ENCODE assay signal across 38 mouse cellular contexts in the genomic region with DNA sequence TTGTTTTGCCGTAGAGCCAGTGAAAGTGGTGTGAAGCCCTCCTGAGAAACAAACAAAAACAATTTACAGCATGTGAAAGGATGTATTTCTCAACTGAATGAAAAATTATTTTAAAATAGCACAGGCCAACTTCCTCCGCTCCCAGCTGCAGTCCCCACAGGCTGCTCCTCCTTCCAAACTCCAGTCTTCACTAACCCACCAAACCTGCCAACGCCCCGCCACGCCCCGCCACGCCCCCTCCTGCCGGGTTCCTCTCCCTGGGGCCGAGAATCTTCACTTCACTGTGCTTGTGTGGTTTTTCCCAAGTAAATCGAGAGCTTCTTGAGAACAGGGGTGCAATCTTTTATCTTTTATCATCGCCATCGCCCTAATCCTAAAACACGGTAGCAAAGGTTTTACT. TPM values are rescaled to one million over a fixed set of nuclear protein-coding genes. Genes with fewer than 3 reads are reported as not detected.
DNase-seq lines count a peak whose midpoint lies in the region; ATAC-seq lines count a peak whose summit lies in the region.
"Had no signal": no experiment of that assay in that cellular context is flagged by ENCODE, and none has a peak within 500 bp of the region (broad histone marks: within the 10 kb centered on the region; RNA-seq: fewer than 3 reads in every experiment).

No protein-coding gene starts in this region.

- peaks cover under 1% of the 10 kb centered on the region; the same call in 1 of the 2 replicates for H3K4me1 ChIP-seq in liver, embryonic 11.5 days (replicated peaks; ENCODE audit: control insufficient read depth, insufficient read depth, low read length)
- H3K4me1 ChIP-seq: heart, embryonic 10.5 days; midbrain, embryonic 13.5 days had no signal

- 26% methylated on average over 13 of the region's 13 CpGs for WGBS in liver, embryonic 11.5 days

- DNase-seq in gastrocnemius, postnatal 25 days: peak; percentile 24
- no peak for DNase-seq in gastrocnemius, adult 18-20 months (ENCODE audit: low spot score)
- DNase-seq in R1 (ENCODE audit: low read depth, low spot score): peak; percentile 67
- peak; percentile 59 for DNase-seq in liver, embryonic 11.5 days (ENCODE audit: low spot score)
- DNase-seq in left cerebral cortex, postnatal 36 days (ENCODE audit: low spot score in 2 of 2): no peak
- DNase-seq in layer of hippocampus, postnatal 36 days: no peak
- DNase-seq in adrenal gland, postnatal 10 days: no peak
- DNase-seq: adrenal gland, adult 8-10 months; cerebellum, adult 11-12 months; cerebellum, adult 9-11 months; kidney, adult 2 months; kidney, postnatal 36 days; lung, embryonic 14.5 days; retina, postnatal 1 day; right cerebral cortex, postnatal 14 days; thymus, postnatal 25 days had no signal

- H3K4me3 ChIP-seq in liver, embryonic 11.5 days (ENCODE audit: low read depth, low read length): no peak overlapping the region
- H3K4me3 ChIP-seq: erythroblast, embryonic 14.5 days; heart, embryonic 10.5 days; heart, embryonic 15.5 days; intestine, embryonic 15.5 days; layer of hippocampus, adult 2 months; megakaryocyte, embryonic 14.5 days; midbrain, embryonic 13.5 days had no signal

- no peak overlapping the region for H3K9ac ChIP-seq in liver, embryonic 11.5 days (ENCODE audit: low read depth, low read length)
- H3K9ac ChIP-seq: heart, embryonic 15.5 days; intestine, embryonic 15.5 days; lung, embryonic 14.5 days; midbrain, embryonic 13.5 days had no signal

- H3K9me3 ChIP-seq in liver, embryonic 11.5 days (ENCODE audit: control insufficient read depth, low read length): no peaks in the 10 kb centered on the region
- H3K9me3 ChIP-seq: heart, embryonic 10.5 days; heart, embryonic 15.5 days; intestine, embryonic 15.5 days; megakaryocyte, embryonic 14.5 days; midbrain, embryonic 13.5 days had no signal

- no peak overlapping the region for H3K4me2 ChIP-seq in liver, embryonic 11.5 days
- H3K4me2 ChIP-seq: heart, embryonic 15.5 days; intestine, embryonic 15.5 days; lung, embryonic 14.5 days; midbrain, embryonic 13.5 days had no signal

- no peak; the same call in 1 of the 2 replicates for ATAC-seq in liver, embryonic 11.5 days (replicated peaks; ENCODE audit: low FRiP score)
- peak; percentile 79 for ATAC-seq in megakaryocyte, adult 5-6 weeks (ENCODE audit: poor library complexity, severe bottlenecking)
- ATAC-seq: forebrain, embryonic 16.5 days; hindbrain, postnatal 0 days; intestine, embryonic 15.5 days; midbrain, embryonic 13.5 days had no signal

- no peak overlapping the region for H3K27ac ChIP-seq in liver, embryonic 11.5 days (ENCODE audit: low read depth, low read length)
- H3K27ac ChIP-seq: heart, embryonic 10.5 days; heart, embryonic 15.5 days; hindbrain, postnatal 0 days; intestine, embryonic 15.5 days; layer of hippocampus, adult 2 months; midbrain, embryonic 13.5 days had no signal

- intact Hi-C loops in left cerebral cortex, postnatal 36 days (cut with DNase I): no loop called here

- no peaks in the 10 kb centered on the region; the same call in 1 of the 2 replicates for H3K27me3 ChIP-seq in liver, embryonic 11.5 days (replicated peaks; ENCODE audit: control insufficient read depth, insufficient read depth, low read length)
- H3K27me3 ChIP-seq: heart, embryonic 15.5 days; intestine, embryonic 15.5 days; midbrain, embryonic 13.5 days had no signal

- no peaks in the 10 kb centered on the region for H3K36me3 ChIP-seq in liver, embryonic 11.5 days (ENCODE audit: control insufficient read depth, insufficient read depth, low read length)
- H3K36me3 ChIP-seq: heart, embryonic 10.5 days; heart, embryonic 15.5 days; intestine, embryonic 15.5 days; midbrain, embryonic 13.5 days had no signal

RNA-seq across cellular contexts. Expression of gene Gm26661, which starts 5.3 kb away (rescaled TPM):
- not detected for total RNA-seq in gastrocnemius, postnatal 25 days (2021)
- not detected for total RNA-seq in gastrocnemius, adult 18-20 months (2021)
- not detected in 2 replicates for polyA plus RNA-seq in liver, embryonic 11.5 days (2014; fragmentation: Nextera tagmentation; extraction: Ambion mirVana)
- not detected in 2 replicates for total RNA-seq in megakaryocyte, adult 5-6 weeks (2015)
- not detected in 2 replicates for total RNA-seq in megakaryocyte, adult 5-6 weeks (2017)
- total RNA-seq in left cerebral cortex, postnatal 36 days (2021): not detected
- not detected for total RNA-seq in layer of hippocampus, postnatal 36 days (2021)
- not detected for total RNA-seq in adrenal gland, postnatal 10 days (2021)
- total RNA-seq: adrenal gland, adult 8-10 months; gastrocnemius, postnatal 4 days; heart, postnatal 25 days; hindbrain, postnatal 0 days; layer of hippocampus, adult 2 months; layer of hippocampus, postnatal 14 days; liver, adult 2 months; monocyte, adult 5-6 weeks had no signal
- polyA plus RNA-seq: embryonic facial prominence, embryonic 14.5 days; erythroblast, embryonic 14.5 days; forebrain, embryonic 11.5 days; forebrain, embryonic 16.5 days; heart, embryonic 10.5 days; heart, embryonic 15.5 days; hindbrain, embryonic 11.5 days; intestine, embryonic 15.5 days; kidney, adult 2 months; kidney, embryonic 16.5 days; limb, embryonic 11.5 days; liver, adult 2 months; lung, embryonic 14.5 days; midbrain, embryonic 13.5 days; neural tube, embryonic 14.5 days; stomach, embryonic 16.5 days had no signal

RNA-seq across cellular contexts. Expression of gene Flnb, which starts 31.7 kb away (rescaled TPM):
- total RNA-seq in gastrocnemius, postnatal 25 days (2021): 10 to 100 TPM in 1 of 2 experiments, 1 to 10 TPM in 1; 9.2 to 11.6 TPM
- total RNA-seq in gastrocnemius, adult 18-20 months (2021): 10 to 100 TPM in 1 of 2 experiments, 1 to 10 TPM in 1; 6.2 to 10.5 TPM
- polyA plus RNA-seq in liver, embryonic 11.5 days (2014; fragmentation: Nextera tagmentation; extraction: Ambion mirVana): 13.3 and 14.2 TPM in 2 replicates
- total RNA-seq in megakaryocyte, adult 5-6 weeks (2015): 4.6 and 5.1 TPM in 2 replicates
- 6.1 and 6.3 TPM in 2 replicates for total RNA-seq in megakaryocyte, adult 5-6 weeks (2017)
- total RNA-seq in left cerebral cortex, postnatal 36 days (2021): 10 to 100 TPM; 20.7 to 44.9 TPM
- total RNA-seq in layer of hippocampus, postnatal 36 days (2021): 10 to 100 TPM; 37.0 to 73.4 TPM
- 10 to 100 TPM; 43.6 to 52.7 TPM for total RNA-seq in adrenal gland, postnatal 10 days (2021)

Comparison
In these comparisons a context has a peak if more than half of its experiments do, and no peak if none do; other contexts are left out.
1. DNase-seq: peak in gastrocnemius, postnatal 25 days (single experiment), R1 (single experiment) and liver, embryonic 11.5 days (single experiment); none in gastrocnemius, adult 18-20 months (single experiment), left cerebral cortex, postnatal 36 days (0 of 2), layer of hippocampus, postnatal 36 days (0 of 2) and adrenal gland, postnatal 10 days (single experiment).